Mouse (Mus musculus): ENCODE data around the gene Hist2h2ab. TPM values are rescaled to one million over a fixed set of nuclear protein-coding genes. Genes with fewer than 3 reads are reported as not detected.

Gene Hist2h2ab
- polyA plus RNA-seq, 2 experiments: 0.99 to 1.7 TPM

GRCm38 (mm10) chr3:96225421-96225820 lies 5.8 kb downstream of the Hist2h2ab start:
- Histone ChIP-seq H3K4me1 (ENCODE audit: control insufficient read depth, insufficient read depth, low read length) (peaks cover 15% of the 10 kb centered on the region), H3K36me3 (ENCODE audit: control insufficient read depth, insufficient read depth, low read length) (no peaks in the 10 kb centered on the region), H3K9me3 (ENCODE audit: control insufficient read depth, low read length) (no peaks in the 10 kb centered on the region), H3K27ac (replicated peaks; ENCODE audit: low read depth, low read length) (no peak overlapping the region), H3K4me3 (replicated peaks; ENCODE audit: low read length) (no peak overlapping the region), H3K27me3 (ENCODE audit: control insufficient read depth, insufficient read depth, low read length) (no peaks in the 10 kb centered on the region), H3K4me2 (replicated peaks; ENCODE audit: low read depth, low read length, severe bottlenecking) (no peak overlapping the region), H3K9ac (ENCODE audit: low read depth, low read length, severe bottlenecking) (no peak overlapping the region)
- TF ChIP-seq POLR2A (IDR thresholded peaks at IDR 0.05; ENCODE audit: borderline replicate concordance, extremely low read depth, insufficient read depth, insufficient read length): no peak
- DNase-seq (ENCODE audit: low spot score) (no peak), ATAC-seq (ENCODE audit: low FRiP score, low read depth) (no peak)
- 59% methylated on average over 2 of the region's 2 CpGs for WGBS

DNA sequence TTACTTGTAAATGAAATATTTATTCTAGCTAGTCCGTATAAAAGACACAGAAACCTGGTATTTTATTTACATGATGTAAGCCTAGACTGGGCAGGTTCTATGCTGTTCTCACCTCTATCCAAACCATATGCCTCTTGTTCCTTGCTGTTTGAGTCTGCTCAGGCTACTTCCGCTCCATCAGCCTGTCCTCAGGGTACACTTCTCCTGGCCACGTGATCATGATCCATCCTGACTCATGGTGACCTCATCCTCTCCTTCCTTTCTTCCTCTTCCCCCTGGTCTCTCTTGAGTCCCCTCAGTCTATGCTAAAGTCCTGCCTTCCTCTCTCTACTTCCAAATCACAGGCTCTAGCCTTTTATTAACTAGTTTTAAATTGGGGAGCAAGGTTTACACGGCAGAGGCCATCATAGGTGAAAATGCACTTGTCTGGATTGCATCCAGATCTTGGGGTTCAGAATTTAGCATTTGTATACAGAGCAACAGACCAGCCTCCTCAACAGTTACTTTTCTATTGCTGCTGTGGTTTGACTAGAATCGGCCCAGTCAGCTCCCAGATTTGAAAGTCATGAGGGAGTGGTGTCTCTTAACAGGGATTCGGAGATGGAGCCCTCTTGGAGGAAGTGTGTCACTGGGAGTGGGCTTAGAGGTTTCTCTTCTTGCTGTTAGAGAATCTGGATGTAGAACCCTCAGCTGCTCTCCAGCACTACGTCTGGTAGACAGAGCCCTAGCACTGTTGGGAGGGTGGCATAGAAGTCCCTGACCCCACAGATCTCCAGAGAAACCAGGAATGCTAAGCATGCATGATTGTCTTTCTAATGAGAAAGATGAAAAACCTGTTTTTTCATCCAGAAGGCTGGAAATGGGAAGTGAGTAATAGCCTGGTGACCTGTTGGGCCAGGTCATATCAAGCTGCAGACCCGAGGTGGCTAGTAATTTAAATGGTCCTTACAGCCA lies 7.3 kb downstream of the Hist2h2ab start:
- H3K4me2 ChIP-seq (replicated peaks; ENCODE audit: low read depth, low read length, severe bottlenecking): no peak overlapping the region
- H3K4me1 ChIP-seq (ENCODE audit: control insufficient read depth, insufficient read depth, low read length): peaks cover 8% of the 10 kb centered on the region
- H3K9ac ChIP-seq (ENCODE audit: low read depth, low read length, severe bottlenecking): no peak overlapping the region
- H3K27me3 ChIP-seq (ENCODE audit: control insufficient read depth, insufficient read depth, low read length): no peaks in the 10 kb centered on the region
- WGBS: 59% methylated on average over 8 of the region's 8 CpGs
- no peak for TF ChIP-seq POLR2A (IDR thresholded peaks at IDR 0.05; ENCODE audit: borderline replicate concordance, extremely low read depth, insufficient read depth, insufficient read length)
- H3K27ac ChIP-seq (replicated peaks; ENCODE audit: low read depth, low read length): no peak overlapping the region
- no peaks in the 10 kb centered on the region for H3K36me3 ChIP-seq (ENCODE audit: control insufficient read depth, insufficient read depth, low read length)
- ATAC-seq (ENCODE audit: low FRiP score, low read depth) (peak; percentile 54; the same call in 1 of the 2 replicates), DNase-seq (ENCODE audit: low spot score) (no peak)
- no peaks in the 10 kb centered on the region for H3K9me3 ChIP-seq (ENCODE audit: control insufficient read depth, low read length)
- no peak overlapping the region for H3K4me3 ChIP-seq (replicated peaks; ENCODE audit: low read length)

- Histone ChIP-seq H3K9ac (ENCODE audit: low read depth, low read length, severe bottlenecking) (no peak overlapping the region), H3K4me2 (replicated peaks; ENCODE audit: low read depth, low read length, severe bottlenecking) (no peak overlapping the region), H3K9me3 (ENCODE audit: control insufficient read depth, low read length) (no peaks in the 10 kb centered on the region), H3K4me1 (ENCODE audit: control insufficient read depth, insufficient read depth, low read length) (no peaks in the 10 kb centered on the region), H3K27ac (replicated peaks; ENCODE audit: low read depth, low read length) (no peak overlapping the region), H3K4me3 (replicated peaks; ENCODE audit: low read length) (no peak overlapping the region), H3K36me3 (ENCODE audit: control insufficient read depth, insufficient read depth, low read length) (no peaks in the 10 kb centered on the region), H3K27me3 (ENCODE audit: control insufficient read depth, insufficient read depth, low read length) (no peaks in the 10 kb centered on the region)
- no peak for TF ChIP-seq POLR2A (IDR thresholded peaks at IDR 0.05; ENCODE audit: borderline replicate concordance, extremely low read depth, insufficient read depth, insufficient read length)
- DNase-seq (ENCODE audit: low spot score) (no peak), ATAC-seq (ENCODE audit: low FRiP score, low read depth) (no peak)
- WGBS: 75% methylated on average over 2 of the region's 2 CpGs
These were observed 9.2 kb downstream of the Hist2h2ab start for GRCm38 (mm10) chr3:96228828-96229227.

DNA sequence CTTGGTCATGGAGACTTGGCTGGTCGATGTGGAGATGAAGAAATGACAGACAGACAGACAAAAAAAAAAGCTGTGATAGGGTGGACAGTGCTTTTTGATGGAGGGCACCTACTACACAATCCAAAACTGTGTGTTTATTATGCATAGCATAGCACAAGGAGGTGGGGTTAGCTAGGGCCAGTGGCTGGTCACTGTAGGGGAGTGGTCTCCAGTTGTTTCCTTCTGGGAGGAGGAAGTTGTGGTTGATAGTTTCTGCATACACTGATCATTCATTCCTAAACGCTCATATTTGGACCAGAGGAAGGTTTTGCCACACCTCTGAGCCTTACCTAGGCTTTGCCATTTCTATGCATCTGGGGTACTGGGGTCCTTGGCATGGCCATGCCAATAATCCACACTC lies 10.7 kb downstream of the Hist2h2ab start:
- Histone ChIP-seq H3K36me3 (ENCODE audit: control insufficient read depth, insufficient read depth, low read length) (no peaks in the 10 kb centered on the region), H3K4me3 (replicated peaks; ENCODE audit: low read length) (no peak overlapping the region), H3K27ac (replicated peaks; ENCODE audit: low read depth, low read length) (no peak overlapping the region), H3K4me2 (replicated peaks; ENCODE audit: low read depth, low read length, severe bottlenecking) (no peak overlapping the region), H3K9me3 (ENCODE audit: control insufficient read depth, low read length) (no peaks in the 10 kb centered on the region), H3K4me1 (ENCODE audit: control insufficient read depth, insufficient read depth, low read length) (no peaks in the 10 kb centered on the region), H3K27me3 (ENCODE audit: control insufficient read depth, insufficient read depth, low read length) (no peaks in the 10 kb centered on the region), H3K9ac (ENCODE audit: low read depth, low read length, severe bottlenecking) (no peak overlapping the region)
- no peak for DNase-seq (ENCODE audit: low spot score)
- no peak for TF ChIP-seq POLR2A (IDR thresholded peaks at IDR 0.05; ENCODE audit: borderline replicate concordance, extremely low read depth, insufficient read depth, insufficient read length)
- 81% methylated on average over 2 of the region's 2 CpGs for WGBS
- no peak for ATAC-seq (ENCODE audit: low FRiP score, low read depth)

DNA sequence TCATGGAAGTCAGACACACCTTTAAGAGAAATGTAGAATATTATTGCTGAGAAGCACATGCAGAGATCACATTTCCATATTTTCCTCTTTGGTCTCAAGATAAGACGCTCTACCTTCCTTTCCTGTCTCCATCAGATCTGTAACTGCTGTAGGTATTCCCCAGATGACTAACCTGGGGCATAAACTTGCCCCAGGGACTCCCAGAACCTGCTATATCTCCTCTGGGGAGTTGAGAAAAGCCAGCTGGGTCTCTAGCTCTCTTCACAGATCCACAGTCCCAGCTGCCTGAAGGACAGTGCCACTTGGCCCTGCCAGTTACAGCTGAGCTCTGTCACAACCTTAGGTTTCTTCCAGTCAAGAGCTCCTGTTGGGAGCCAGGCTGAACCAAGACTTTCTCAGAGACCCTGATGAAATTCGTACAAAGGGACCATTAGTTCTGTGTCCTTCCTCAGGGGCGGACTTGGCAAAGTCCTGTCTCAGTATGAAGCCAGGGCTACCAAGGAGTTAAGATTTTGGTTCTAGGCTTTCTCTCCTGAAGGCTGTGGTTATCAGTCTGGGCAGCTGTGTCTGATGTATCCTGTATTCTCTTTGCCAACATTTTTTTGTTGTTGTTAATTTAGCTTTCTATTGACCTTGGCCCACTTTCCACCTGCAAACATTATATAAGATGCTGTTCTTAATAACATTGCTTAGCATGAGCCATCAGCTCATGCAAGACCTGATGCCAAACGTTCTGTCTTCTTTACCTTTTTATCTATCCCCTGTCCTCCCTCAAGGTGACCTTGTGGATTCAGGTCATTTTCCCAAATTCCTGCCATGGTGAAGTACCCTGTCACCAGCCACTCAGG lies 11.5 kb downstream of the Hist2h2ab start:
- DNase-seq (ENCODE audit: low spot score) (no peak), ATAC-seq (ENCODE audit: low FRiP score, low read depth) (no peak)
- H3K4me2 ChIP-seq (replicated peaks; ENCODE audit: low read depth, low read length, severe bottlenecking): no peak overlapping the region
- no peaks in the 10 kb centered on the region for H3K27me3 ChIP-seq (ENCODE audit: control insufficient read depth, insufficient read depth, low read length)
- no peak for TF ChIP-seq POLR2A (IDR thresholded peaks at IDR 0.05; ENCODE audit: borderline replicate concordance, extremely low read depth, insufficient read depth, insufficient read length)
- no peak overlapping the region for H3K4me3 ChIP-seq (replicated peaks; ENCODE audit: low read length)
- H3K27ac ChIP-seq (replicated peaks; ENCODE audit: low read depth, low read length): no peak overlapping the region
- no peaks in the 10 kb centered on the region for H3K4me1 ChIP-seq (ENCODE audit: control insufficient read depth, insufficient read depth, low read length)
- H3K9ac ChIP-seq (ENCODE audit: low read depth, low read length, severe bottlenecking): no peak overlapping the region
- H3K9me3 ChIP-seq (ENCODE audit: control insufficient read depth, low read length): no peaks in the 10 kb centered on the region
- 78% methylated on average over 4 of the region's 4 CpGs for WGBS
- H3K36me3 ChIP-seq (ENCODE audit: control insufficient read depth, insufficient read depth, low read length): no peaks in the 10 kb centered on the region

Data from limb, embryonic 14.5 days (tissue).